Mouse (Mus musculus) gastrocnemius, postnatal 14 days (tissue): ENCODE results near the gene Cyp2u1. TPM values are rescaled to one million over a fixed set of nuclear protein-coding genes. Genes with fewer than 3 reads are reported as not detected.

Experiments
- DNase-seq: peaks from one replicate; pipeline ENCODE4 v3.0.0; 2021; ENCODE audit warnings: mixed read lengths
- intact Hi-C: fragments of 180-260 bp; cut with DNase I; formaldehyde crosslinking; loops from one replicate; pipeline ENCODE4 v1.15.1; 2025; ENCODE audit warnings: low total_unique reads
- total RNA-seq, 2 experiments: library from RNA; stranded (reverse); gene quantifications; 2 replicates each; pipeline ENCODE4 v1.2.3; 2021

Cyp2u1 gene
- total RNA-seq, 2 experiments from 2014 or later, result 5.6 to 6.3 TPM

DNA sequence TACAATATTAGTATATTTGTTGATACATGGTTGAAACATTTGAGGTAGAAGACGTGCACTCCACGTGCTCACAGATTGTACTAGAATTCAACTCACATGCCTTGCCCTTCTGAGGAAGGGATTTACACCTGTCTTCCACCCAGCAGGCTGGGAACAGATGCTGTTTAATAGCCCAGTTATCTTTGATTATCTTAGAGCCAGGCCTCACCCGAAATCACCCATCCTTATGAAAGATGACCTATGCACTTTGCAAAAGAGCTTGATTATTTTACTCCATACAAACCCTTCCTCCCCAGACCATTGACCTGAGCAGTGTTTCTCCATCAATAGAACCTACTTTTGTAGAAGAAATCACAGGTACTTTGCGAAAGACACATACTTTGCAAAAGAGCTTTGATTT lies 7.5 kb upstream of the Cyp2u1 start:
- no peak for DNase-seq
- intact Hi-C loops, result no loop called here

DNA sequence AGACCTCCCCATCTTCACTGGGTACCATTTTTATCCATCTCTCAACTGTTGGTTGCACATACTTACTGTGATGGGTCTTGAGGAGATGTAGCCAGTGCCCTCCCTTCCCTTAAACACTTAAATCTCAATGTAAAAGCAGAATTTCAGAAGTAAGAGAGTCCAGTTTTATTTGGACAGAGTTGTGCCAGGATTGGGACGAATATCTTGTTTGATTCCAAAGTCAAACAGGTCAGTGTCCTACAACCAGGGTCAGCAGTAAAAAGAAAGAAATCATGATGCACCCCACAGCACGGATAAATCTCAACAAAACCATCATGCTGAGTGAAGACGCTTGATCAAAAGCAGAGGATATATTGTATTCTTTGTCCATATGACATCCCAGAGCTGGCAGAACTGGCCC lies 4.8 kb upstream of the Cyp2u1 start:
- intact Hi-C loops, result no loop called here

DNA sequence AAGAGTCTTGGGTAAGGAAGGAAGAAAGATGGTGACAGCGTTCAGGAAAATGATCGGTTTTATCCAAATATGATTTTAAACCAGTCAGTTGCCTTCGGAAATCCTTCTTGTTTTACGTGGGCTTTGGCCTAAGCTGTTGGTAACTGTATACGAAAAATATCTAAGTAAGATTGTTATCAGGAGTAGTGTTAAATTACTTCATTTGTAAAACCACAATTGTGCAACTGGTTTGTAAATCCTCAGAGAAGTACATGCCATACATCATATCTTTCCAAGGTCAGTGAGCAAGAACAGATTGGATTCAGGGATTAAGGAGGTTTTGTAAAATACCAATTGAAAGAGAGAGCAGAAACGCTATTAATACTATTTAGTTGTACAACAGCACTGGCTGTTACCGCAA lies 3.2 kb upstream of the Cyp2u1 start:
- intact Hi-C loops, result no loop called here
- no peak for DNase-seq

More for the DNA sequence above, 4.8 kb upstream of the Cyp2u1 start:
- DNase-seq, result no peak

DNA sequence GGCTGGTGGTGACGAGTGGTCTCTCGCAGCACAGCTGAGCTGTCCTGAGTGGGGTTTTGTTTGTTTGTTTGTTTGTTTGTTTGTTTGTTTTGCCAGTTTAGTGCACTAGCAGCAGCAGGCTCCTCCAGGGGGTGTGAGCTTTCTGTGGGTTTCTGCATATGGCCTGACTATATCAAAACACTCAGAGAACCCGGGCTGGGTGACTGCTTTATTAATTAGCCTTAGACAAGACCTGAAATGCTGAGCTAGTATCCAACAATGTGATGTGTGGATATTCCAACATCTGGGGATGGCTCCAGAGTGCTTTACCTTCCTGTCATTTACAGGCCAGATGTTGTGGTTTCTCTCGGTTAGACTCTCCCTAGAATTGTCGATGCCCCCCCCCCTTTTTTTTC lies 290 bp upstream of the Cyp2u1 start:
- no peak for DNase-seq
- intact Hi-C loops, result no loop called here

DNA sequence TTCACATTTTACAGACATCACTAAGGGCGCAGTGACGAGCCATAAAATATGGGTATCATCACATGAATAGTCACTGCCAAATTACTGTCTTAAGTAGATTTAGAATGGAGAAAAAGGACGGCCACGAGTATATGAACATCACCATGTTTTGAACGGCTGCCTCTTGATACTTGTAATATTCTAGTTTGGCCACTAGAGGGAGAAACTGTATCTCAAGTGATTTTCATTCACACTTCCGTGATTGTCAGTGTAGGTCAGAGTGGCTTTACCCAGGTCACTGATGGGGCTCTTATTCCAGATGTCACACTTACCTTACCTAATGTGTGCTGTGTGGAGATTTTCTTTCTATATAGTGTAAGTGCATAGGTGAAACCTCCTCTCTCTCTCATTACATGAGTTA lies 3.1 kb downstream of the Cyp2u1 start:
- intact Hi-C loops, result no loop called here

DNA sequence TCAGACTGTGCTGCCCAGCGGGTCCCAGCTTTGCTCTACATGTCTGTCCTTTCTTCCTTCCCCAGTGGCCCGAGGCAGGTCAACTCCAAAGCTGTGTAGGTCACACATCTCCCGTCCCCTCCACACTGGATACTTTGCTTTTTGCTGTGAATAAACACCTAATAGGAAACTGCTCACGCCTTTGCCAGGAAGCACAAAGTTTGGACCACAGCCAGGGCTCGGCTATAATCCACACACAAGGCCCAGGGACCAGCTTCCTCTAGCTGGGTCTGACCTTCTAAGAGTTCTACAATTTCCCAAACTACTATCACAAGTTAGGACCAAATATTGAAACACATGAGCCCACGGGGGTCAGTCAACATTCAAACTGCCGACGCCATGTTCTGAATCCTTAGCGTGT lies 3.9 kb downstream of the Cyp2u1 start:
- intact Hi-C loops, result no loop called here
- no peak for DNase-seq

More for the DNA sequence above, 3.1 kb downstream of the Cyp2u1 start:
- DNase-seq, result no peak

- intact Hi-C loops, result no loop called here
- no peak for DNase-seq
Measured at GRCm38 (mm10) chr3:131296893-131297292, 6.1 kb downstream of the Cyp2u1 start.

DNA sequence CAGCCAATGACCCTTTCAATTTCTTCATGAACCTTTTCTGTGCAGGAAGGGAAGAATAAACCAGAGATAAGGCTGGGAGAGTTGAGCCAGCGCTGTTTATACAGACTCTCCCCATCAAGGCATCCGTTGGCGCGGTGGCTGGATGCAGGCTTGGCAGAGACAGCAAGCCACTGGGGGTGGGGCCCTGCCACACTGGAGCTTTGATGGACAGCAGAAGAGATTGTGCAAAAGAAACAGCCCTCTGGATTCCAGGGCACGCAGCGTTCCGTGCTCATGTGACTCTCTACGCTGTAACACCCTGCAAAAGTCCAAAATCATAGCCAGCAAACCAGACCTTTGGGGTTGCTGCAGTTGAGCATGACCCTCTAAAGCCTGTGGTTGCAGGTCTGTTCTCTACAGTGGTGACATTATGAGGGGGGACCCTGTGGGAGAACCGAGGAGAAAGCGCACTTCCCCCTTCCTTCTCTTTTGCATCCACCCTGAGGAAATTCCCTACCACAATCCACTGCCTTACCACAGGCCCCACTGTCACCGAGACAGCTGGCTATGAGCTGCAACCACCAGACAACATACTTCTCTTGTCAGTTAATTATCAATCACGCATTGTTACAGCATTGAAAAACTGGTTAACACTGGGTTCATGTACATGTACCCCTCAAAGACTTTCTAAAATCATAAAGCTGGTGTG lies 7.4 kb downstream of the Cyp2u1 start:
- no peak for DNase-seq
- intact Hi-C loops, result no loop called here

DNA sequence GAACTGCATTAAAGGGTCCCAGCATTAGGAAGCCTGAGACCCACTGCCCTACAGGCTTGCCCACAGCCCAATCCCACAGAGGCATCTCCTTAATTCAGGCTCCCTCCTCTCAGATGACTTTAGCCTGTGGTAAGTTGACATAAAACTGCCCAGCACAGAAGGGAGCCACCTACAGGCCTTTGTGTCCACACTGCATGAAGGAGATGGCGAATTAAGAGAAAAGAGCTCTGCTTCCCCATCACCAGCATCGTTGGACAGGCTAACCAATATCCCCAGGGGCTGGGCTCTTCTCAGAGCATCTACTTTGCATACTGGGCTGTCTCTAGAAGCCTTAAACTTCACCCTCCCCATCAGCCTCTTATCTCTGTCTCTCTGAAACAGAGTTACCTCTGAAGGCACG lies 8.5 kb downstream of the Cyp2u1 start:
- DNase-seq, result no peak
- intact Hi-C loops, result no loop called here

DNA sequence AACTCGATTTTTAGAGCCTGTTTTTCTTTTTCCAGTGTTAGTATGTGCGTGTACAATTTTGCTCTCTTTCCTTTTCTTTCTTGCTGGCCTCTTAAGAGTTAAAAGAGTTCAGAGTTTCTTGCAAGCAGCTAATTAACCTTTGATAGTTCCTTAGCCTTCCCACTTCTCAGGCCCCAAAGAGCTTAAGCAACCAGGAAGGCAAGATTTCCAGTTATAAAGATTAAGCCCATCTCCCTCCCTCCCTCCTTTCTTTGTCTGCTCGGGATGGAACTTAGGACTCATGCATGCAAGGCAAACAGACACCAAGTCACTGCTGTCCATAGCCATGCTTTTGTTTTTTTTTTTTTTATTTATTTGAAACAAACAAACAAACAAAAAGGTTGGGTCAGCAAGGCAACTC lies 10.1 kb downstream of the Cyp2u1 start:
- intact Hi-C loops, result no loop called here
- no peak for DNase-seq

DNA sequence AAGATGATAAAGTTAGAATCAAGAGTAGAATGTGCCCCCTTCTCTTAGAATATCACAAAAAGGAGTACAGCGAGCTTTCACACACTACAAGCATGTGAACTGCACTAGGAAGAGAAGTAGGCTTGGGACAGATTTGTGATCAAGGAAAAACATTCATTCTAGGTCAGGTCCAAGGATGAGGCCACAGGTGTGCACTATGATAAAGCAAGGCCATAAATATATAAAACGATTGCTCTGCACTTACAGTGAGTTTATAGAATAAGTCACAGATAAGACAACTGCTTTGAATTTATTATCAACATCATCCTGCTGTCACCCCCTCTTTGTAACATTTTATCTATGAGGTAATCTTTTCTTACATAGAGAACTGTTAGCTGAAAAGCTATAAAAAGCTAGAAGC lies 10.7 kb downstream of the Cyp2u1 start:
- intact Hi-C loops, result no loop called here
- DNase-seq, result no peak

- intact Hi-C loops, result no loop called here
- DNase-seq, result no peak
Measured at GRCm38 (mm10) chr3:131291890-131292289, 11.1 kb downstream of the Cyp2u1 start.

DNA sequence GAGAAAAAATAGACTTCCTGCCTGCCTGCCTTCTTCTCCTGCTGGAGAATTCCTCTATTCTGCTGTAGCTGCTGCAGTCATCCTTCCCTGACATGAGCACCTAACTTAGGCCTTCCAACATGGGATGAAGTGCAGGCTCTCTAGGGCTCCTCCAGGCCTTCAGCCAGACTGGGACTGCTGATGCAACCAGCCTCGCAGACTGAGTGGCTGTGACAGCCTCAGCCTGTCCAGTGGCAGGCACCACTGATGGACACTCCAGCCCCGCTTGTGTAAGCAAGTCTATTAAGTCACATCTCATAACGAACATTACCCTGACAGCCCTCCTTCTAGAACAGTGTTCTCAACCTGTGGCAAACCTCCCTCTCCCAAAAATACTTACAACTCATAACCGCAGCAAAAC lies 28.9 kb downstream of the Cyp2u1 start:
- no peak for DNase-seq
- intact Hi-C loops, result no loop called here

DNA sequence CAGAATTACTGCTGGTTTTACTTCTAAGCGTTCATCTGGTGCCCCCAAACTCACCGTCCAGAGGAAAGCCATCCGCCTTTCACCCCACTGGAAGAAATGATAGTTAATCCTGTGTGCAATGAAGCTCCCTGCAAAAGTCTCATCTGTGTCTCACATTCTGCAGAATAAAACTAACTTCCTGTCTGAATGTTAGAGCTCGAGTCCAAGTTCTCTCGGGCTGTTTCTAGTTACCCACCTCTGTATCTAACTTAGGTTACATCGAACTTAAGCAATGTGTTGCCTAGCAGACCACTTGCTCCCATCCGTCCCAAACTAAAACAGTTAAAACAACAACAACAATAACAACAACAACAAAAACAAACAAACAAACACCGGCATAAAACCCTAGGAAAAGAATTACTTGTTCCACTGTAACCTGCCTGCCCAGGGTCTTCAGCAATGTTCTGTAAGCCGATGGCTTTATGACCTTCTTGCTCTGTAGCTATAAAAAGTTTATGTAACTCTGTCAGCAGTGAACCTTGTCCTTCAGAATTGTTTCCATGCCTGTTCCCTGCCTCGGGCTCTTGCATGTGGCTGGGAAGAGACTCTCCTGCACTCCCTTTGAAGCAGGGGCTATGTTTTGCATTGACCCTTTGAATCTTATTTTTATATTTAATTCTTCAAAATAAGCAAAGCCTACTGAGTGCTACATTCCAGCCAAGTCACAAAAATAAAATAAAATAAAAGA lies 30.5 kb downstream of the Cyp2u1 start:
- intact Hi-C loops, result no loop called here
- DNase-seq, result no peak

GRCm38 (mm10) chr3:131271559-131272373 lies 31.3 kb downstream of the Cyp2u1 start, which contains the start of gene Hadh:
Gene Hadh (minus strand): TSS chr3:131272101.
- DNase-seq, result peak; percentile 85
- intact Hi-C loops, result no loop called here

DNA sequence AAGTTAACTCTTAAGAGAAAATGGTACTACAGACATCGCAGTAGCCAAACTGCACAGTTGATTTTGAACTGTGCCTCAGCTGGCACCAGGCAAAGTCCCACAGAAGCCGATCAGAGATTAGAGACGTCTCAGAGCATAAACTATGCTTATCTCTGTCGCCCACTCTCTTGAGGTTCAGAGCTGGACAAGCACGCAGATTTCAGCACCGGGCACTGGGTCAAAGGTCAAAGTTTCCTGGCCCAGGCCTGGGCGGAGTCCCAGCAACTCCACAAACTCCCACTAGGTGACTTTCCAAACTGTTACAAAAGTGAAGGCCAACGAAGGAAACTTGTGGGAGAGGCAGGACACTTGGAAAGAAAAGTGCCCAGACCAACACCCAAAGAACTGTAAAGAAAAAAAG lies 31.9 kb downstream of the Cyp2u1 start:
- peak; percentile 45 for DNase-seq
- intact Hi-C loops, result no loop called here

DNA sequence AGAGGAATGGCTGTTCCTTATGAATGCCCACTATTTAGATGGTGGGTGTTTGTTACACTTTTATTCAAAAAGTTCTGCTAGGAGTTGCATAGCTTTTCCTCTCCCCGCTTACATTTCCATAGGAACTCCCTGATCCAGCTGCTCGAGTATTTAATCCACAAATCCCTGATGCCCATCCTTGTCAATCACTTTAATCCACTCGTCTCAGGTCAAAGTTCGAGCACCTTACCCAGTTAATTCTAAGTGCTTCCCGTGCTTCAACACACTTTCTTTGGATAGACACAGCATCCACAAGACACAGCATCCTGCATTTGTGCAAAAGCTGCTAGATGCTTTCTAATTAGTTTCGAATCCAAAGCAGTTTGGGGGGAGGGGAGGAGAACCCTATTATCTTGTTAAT lies 32.6 kb downstream of the Cyp2u1 start:
- DNase-seq, result no peak
- intact Hi-C loops, result no loop called here

DNA sequence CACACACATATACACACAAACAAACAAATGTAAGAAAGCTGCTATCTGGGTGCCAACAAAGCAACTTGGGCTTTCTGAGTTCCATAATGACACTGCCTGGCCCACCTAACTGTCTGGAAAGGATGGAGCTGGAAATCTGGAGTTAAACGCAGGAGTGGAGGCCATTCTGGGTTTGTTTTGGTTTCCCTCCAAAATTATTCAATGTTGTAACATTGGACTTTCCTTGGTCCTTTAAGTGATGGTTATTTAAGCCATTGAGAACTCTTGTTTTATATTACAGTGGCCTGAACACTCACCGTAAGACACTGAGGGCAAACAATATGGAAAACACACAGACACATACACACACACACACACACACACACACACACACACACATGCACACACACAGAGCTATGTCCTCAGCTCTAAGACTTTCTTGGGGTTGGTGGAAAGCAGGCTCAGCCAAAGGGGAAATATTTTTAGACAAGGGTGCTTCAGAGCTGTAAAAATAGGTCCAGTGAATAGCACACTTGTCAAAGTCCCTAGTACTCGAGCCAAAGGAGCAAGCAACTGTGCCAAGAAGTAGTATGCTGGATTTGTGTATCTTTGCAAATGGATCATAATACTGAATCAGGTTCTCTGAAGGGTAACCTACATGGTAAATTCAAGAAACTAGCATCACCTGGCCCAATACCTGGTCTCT lies 36.5 kb downstream of the Cyp2u1 start:
- intact Hi-C loops, result no loop called here
- peak; percentile 25 for DNase-seq

GRCm38 (mm10) chr3:131265516-131265915 lies 37.5 kb downstream of the Cyp2u1 start:
- no peak for DNase-seq
- intact Hi-C loops, result no loop called here
